Mouse (Mus musculus) liver, postnatal 0 days (tissue): ENCODE results near the gene Rprd1b.

Experiments used
- CTCF ChIP-seq: sonication (generic); IDR thresholded peaks from 2 replicates; pipeline ENCODE4 v1.5.1; 2016; ENCODE audit warnings: antibody characterized with exemption, low read depth
- EP300 ChIP-seq: IDR thresholded peaks from 2 replicates; pipeline ENCODE4 v1.6.1; 2016; ENCODE audit warnings: antibody characterized with exemption, low read depth, mild to moderate bottlenecking

DNA sequence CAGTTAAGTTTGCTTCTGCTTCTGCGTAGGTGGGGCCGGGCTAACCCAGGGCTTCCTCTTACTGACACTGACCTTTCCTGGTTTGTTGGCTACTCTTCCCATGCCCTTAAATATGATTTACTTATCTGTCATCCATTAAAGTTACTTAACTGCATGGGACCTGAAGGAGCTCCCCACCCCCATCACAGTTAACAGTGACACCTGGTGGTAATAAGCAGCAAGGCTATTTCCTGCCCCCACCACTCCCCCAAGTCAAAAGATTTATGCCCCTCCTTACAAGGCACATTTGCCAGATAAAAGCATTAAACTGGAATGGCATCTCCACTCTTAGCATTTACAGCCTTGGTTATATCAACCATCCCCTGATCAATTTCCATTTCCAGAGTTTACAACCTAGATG is 38.4 kb upstream of the Rprd1b start:
- TF ChIP-seq CTCF (peak; percentile 64), EP300 (no peak)
